Mouse (Mus musculus): ENCODE measurements around the gene Chchd10.

Chchd10 gene

DNA sequence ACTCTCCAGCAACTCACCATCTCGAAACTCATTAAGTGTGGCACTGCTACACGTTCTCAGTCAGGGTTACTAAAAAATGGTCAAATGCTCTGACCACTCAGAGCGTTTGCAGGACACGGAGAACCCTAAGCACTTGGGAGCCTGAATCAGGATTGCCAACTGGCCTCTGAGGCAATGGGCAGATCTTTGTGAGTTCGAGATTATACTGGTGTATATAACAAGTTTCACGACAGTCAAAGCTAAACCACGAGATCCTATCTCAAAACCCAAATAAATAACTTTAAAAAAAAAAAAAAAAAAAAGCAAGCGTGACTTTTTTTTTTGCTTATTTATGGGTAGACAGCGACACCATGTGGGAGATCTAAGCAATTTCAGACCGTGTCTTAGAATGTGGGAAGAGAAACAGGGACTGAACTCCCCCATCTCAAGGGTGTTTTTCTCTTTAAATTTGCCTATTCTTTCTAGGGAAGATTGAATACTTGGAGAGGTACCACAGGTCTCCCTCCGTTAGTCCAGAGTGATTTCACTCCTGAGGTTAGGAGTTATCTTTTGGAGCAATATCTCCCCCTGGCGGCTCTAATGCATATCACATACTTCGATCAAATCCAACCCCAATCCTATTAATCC lies 18.6 kb downstream of the Chchd10 start:
- CTCF ChIA-PET, result interaction anchor here (0.6 to 2.8 kb wide), 58 partner anchors 10 to 1105 kb away, joined by 3 to 23 read pairs (median 4); partner anchors contain the start of genes Chchd10 (in 2 of the 4), Gm867 (in 1 of the 4), Gstt2 (in 1 of the 4) and Mmp11 (in 1 of the 4)

DNA sequence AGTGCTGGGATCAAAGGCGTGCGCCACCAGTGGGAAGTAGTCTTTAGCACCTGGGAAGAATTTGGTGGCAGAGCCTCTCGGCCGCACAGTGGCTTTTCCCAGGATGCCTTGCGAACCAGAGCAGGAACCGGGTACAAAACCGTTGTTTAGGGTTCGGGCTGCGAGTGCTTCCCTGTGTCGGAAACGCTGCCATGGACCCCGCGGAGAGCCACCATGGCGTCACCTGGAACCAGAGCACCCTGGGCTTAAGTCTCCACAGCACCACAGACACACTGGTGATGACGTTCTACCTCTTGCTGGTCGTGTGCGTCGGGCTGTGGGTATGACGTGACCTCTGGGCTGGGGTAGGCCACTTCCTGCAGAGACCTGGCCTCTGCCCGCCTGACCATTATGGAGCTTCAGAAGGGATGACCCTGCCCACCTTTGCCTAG lies 21.5 kb downstream of the Chchd10 start, which contains the start of gene Gm5134:
Gene Gm5134 (plus strand): TSS at position 134 of the 431 bp plus-strand sequence.
- CTCF ChIA-PET, result interaction anchor here in 1 of 4 experiments (0.7 to 1.4 kb wide), 5 partner anchors 13 to 190 kb away, joined by 3 to 5 read pairs (median 4); partner anchors contain the start of genes Cabin1 and Mif
- POLR2A ChIA-PET, result interaction anchor here in 3 of 4 experiments (0.5 to 1.2 kb wide), 7 partner anchors 17 to 181 kb away, joined by 3 to 8 read pairs (median 3); partner anchors contain the start of genes Ddt (in 1 of the 3) and Mif (in 1 of the 3)

More for the DNA sequence above, 18.6 kb downstream of the Chchd10 start:
- POLR2A ChIA-PET, result interaction anchor here (0.6 to 4.9 kb wide), 45 partner anchors 11 to 1076 kb away, joined by 3 to 77 read pairs (median 6); partner anchors contain the start of genes Smarcb1 (in 3 of the 4), Chchd10 (in 2 of the 4), Ddt (in 2 of the 4) and Gm867 (in 2 of the 4)

DNA sequence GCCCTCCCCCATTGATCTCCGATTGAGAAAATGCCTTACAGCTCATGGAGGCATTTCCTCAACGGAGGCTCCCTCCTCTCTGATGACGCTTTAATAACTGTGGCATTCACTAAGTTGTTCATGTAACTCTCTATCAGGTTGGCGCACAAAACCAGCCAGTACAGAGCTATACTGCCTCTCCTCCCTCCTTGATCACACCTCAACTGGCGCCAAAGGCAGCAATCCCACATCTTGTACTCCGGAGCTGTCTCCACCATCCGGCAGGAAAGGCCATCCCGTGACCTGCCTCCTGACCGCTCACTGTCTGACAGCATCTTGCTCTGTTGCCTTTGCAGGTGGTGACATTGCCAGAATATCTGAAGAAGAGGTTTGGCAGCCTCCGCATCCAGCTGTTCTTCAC lies 40.9 kb downstream of the Chchd10 start:
- CTCF ChIA-PET, result interaction anchor here in 2 of 4 experiments (0.6 to 2.2 kb wide), 7 partner anchors 44 to 287 kb away, joined by 3 to 10 read pairs (median 3); no protein-coding TSS in a partner anchor
- POLR2A ChIA-PET, result interaction anchor here (0.6 to 2.8 kb wide), 6 partner anchors 10 to 396 kb away, joined by 3 to 6 read pairs (median 3); no protein-coding TSS in a partner anchor

DNA sequence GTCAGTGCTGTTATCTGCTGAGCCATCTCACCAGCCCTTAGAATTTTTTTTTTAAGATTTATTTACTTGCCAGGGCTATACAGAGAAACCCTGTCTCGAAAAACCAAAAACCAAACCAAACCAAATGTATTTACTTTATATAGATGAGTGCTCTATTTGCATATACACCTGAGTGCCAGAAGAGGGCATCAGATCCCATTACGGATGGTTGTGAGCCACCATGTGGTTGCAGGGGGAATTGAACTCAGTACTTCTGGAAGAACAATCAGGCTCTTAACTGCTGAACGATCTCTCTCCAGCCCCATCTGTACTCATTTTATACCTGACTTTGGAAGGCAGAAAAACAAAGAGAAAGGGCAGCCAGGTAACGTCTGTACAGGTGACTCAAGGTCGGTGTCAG lies 42.3 kb downstream of the Chchd10 start:
- CTCF ChIA-PET, result interaction anchor here in 3 of 4 experiments (0.6 to 1.2 kb wide), 5 partner anchors 13 to 226 kb away, joined by 3 to 4 read pairs (median 3); no protein-coding TSS in a partner anchor
- POLR2A ChIA-PET, result interaction anchor here in 2 of 4 experiments (0.5 to 2.8 kb wide), 3 partner anchors 13 to 75 kb away, joined by 4 to 7 read pairs (median 6); no protein-coding TSS in a partner anchor

DNA sequence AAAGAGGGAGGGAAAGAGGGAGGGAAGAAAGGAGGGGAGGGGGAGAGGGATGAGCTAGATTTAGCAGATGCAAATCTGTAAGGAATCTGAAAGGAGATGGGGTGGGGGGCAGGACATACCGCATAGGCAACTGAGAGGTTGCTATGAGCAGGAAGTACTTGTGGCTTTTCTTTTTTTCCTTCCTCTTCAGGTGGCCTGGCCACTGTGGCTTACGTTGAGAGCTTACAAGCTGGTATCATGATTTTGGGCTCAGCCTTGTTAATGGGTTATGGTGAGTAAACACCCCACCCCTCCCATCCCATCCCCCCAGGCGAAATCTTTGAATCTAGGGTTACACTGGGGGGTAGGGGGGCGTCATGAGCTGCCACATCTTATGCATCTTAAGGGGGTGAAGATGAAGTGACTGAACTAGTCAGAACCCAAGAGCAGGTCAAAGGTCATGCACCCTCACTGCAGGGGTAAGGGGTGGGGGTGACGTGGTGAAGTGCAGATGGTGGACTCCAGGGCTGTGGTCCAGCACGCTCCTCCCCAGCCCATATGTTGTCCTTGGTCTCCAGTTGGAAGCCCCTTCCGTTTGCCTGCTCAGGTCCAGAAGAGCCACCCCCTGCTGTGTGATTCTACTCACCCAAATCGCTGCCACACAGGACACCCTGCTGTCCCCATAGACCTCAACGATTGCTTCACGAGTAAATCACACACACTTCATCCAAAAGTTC lies 45.3 kb downstream of the Chchd10 start:
- POLR2A ChIA-PET, result interaction anchor here in 2 of 4 experiments (0.6 to 1.0 kb wide), 4 partner anchors 10 to 305 kb away, joined by 3 read pairs; no protein-coding TSS in a partner anchor
- CTCF ChIA-PET, result interaction anchor here in 3 of 4 experiments (0.6 to 0.7 kb wide), 3 partner anchors 32 to 343 kb away, joined by 3 to 6 read pairs (median 4); no protein-coding TSS in a partner anchor

DNA sequence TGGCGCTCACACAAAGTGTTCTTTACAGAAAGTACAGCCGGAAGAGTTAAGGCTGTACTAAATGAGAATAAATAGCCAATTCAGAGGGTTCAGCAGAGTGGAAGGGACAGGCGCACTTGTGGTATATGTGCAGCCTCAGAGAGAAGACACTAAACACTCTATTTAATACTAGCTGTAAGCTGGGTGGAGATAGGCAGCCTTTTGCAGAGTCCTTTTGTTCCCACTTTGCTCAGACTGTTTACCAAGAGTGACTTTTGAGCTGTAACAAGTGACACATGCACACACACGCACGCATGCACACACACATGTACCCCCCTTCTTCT lies 45.9 kb downstream of the Chchd10 start:
- POLR2A ChIA-PET, result interaction anchor here in 2 of 4 experiments (0.6 to 1.0 kb wide), 2 partner anchors 15 to 305 kb away, joined by 3 read pairs; no protein-coding TSS in a partner anchor
- CTCF ChIA-PET, result interaction anchor here in 1 of 4 experiments (0.6 kb wide), 1 partner anchor 49 kb away, joined by 3 read pairs; no protein-coding TSS in a partner anchor

DNA sequence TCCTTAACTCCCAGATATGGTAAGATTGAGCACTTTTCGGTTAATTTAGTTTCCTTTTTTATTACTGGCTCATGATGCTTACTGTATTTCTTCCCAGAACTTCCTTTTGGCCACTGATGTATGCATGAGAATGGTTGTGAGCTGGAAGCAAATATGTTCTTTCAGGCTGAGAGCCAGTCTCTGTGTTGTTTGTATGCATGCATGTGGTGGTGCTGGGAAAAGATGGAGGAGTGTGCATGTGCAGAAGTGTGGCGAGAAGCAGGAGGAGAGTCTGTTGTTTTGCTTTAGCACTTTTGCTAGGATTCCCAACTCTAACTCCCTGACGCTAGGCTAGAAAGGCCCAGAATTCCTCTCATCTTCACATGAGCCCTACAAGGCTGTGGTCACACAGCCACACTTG lies 46.5 kb downstream of the Chchd10 start:
- ChIA-PET POLR2A (interaction anchor here in 1 of 4 experiments (1.2 kb wide), 1 partner anchor 10 kb away, joined by 3 read pairs; no protein-coding TSS in a partner anchor), CTCF (interaction anchor here in 1 of 4 experiments (0.6 kb wide), 1 partner anchor 48 kb away, joined by 3 read pairs; no protein-coding TSS in a partner anchor)
